Mouse (Mus musculus) heart, embryonic 13.5 days (tissue): Measurements from ENCODE around the gene Mas1. TPM values are rescaled to one million over a fixed set of nuclear protein-coding genes. Genes with fewer than 3 reads are reported as not detected.
"Not testable (repeated sequence)": the region's sequence is repeated elsewhere in the genome, so short reads cannot be mapped to it uniquely, and the experiment has no call there.

Experiments used
- ATAC-seq: fragments of 200-750 bp; cut with Nextera tagmentation; 2 replicates; pipeline ENCODE4 v1.8.0; 2017; ENCODE audit warnings: moderate TSS enrichment; ENCODE audit not compliant: insufficient number of reproducible peaks, low FRiP score, low TSS enrichment; ENCODE audit errors: extremely low read depth
- H3K27ac ChIP-seq: fragments of 300-500 bp; sonication (generic); replicated peaks from 2 replicates; pipeline ENCODE4 v1.5.1; 2015; ENCODE audit warnings: moderate library complexity, mild to moderate bottlenecking, inconsistent platforms
- H3K27me3 ChIP-seq: fragments of 300-500 bp; sonication (generic); replicated peaks from 2 replicates; pipeline ENCODE4 v1.6.1; 2015; ENCODE audit warnings: mild to moderate bottlenecking, inconsistent platforms
- H3K36me3 ChIP-seq: fragments of 300-500 bp; sonication (generic); 2 replicates; pipeline ENCODE4 v1.6.1; 2015; ENCODE audit warnings: mild to moderate bottlenecking, inconsistent platforms
- H3K4me1 ChIP-seq: fragments of 300-500 bp; sonication (generic); 2 replicates; pipeline ENCODE4 v1.6.1; 2015; ENCODE audit warnings: inconsistent platforms
- H3K4me2 ChIP-seq: fragments of 300-500 bp; sonication (generic); 2 replicates; pipeline ENCODE4 v1.6.1; 2015; ENCODE audit warnings: inconsistent platforms, mild to moderate bottlenecking, moderate library complexity
- H3K4me3 ChIP-seq: fragments of 300-500 bp; sonication (generic); 2 replicates; pipeline ENCODE4 v1.5.1; 2015; ENCODE audit warnings: moderate library complexity, mild to moderate bottlenecking, inconsistent platforms
- H3K9ac ChIP-seq: fragments of 300-500 bp; sonication (generic); 2 replicates; pipeline ENCODE4 v1.6.1; 2015; ENCODE audit warnings: inconsistent platforms, mild to moderate bottlenecking, moderate library complexity
- H3K9me3 ChIP-seq: fragments of 300-500 bp; sonication (generic); 2 replicates; pipeline ENCODE4 v1.6.1; 2016; ENCODE audit warnings: inconsistent platforms
- WGBS: fragments of 180-500 bp; shearing (Covaris S2); methylation state at CpG from one replicate; pipeline ENCODE4 v1.1.7; 2015; ENCODE audit warnings: mixed read lengths; 5-methylcytosine and 5-hydroxymethylcytosine counted together
- polyA plus RNA-seq: library from polyadenylated mRNA; unstranded; fragments of >200 nt; fragmentation: Nextera tagmentation; extraction: Ambion mirVana; gene quantifications from 2 replicates; pipeline ENCODE4 v1.2.1, GENCODE M21; 2015

Gene Mas1
- polyA plus RNA-seq, 1 experiment from 2014 or later: 0.25 TPM

- Histone ChIP-seq H3K4me1 (no peaks in the 10 kb centered on the region), H3K4me3 (no peak overlapping the region), H3K9ac (no peak overlapping the region), H3K9me3 (no peaks in the 10 kb centered on the region), H3K27me3 (no peaks in the 10 kb centered on the region), H3K27ac (no peak overlapping the region), H3K36me3 (peaks cover 64% of the 10 kb centered on the region), H3K4me2 (no peak overlapping the region)
- ATAC-seq: no peak
- 94% methylated on average over 6 of the region's 6 CpGs for WGBS
Measured at GRCm38 (mm10) chr17:12902291-12902690, 34.3 kb upstream of the Mas1 start.

DNA sequence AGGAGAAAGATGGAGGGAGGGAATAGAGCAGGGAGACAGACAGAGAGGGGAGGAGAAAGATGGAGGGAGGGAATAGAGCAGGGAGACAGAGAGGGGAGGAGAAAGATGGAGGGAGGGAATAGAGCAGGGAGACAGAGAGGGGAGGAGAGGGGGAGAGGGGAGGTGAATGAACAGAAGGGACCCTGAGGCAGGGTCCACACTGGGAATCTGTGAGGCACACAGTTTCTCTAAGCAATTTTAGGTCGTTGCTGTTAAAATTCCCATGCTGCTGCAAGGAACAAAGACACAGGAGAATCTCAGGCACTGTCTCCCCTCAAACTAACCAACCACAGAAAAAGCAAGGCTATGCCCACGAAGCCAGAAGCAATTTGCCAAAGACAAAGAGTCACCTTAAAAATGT lies 30.7 kb upstream of the Mas1 start:
- H3K9ac ChIP-seq, H3K9me3 ChIP-seq, H3K4me3 ChIP-seq, H3K4me2 ChIP-seq, H3K27me3 ChIP-seq, H3K27ac ChIP-seq, ATAC-seq, H3K4me1 ChIP-seq: not testable (repeated sequence)
- WGBS: 55% methylated on average over 2 of the region's 2 CpGs
- H3K36me3 ChIP-seq: peaks cover 64% of the 10 kb centered on the region

DNA sequence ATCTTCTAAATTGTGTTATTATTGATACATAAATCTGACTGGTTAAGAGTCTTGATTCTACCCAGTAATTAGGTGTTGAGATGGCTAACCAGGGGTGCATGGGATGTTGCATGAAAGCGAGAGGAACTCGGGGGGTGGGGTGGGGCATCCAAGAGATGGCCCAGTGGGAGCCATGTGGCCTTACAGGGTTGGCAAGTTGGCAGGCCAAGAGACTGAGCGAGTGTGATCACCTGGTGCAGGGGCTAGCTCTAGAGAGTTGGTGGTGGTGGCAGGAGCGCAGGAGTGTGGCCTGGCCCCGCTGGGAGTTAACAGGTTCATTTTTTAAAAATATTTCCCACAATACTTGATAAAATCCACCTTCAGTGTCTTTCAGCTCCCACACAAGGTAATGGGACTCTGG lies 29.7 kb upstream of the Mas1 start:
- peaks cover 57% of the 10 kb centered on the region for H3K36me3 ChIP-seq
- no peak overlapping the region for H3K4me2 ChIP-seq
- no peak for ATAC-seq
- no peaks in the 10 kb centered on the region for H3K9me3 ChIP-seq
- no peak overlapping the region for H3K4me3 ChIP-seq
- no peaks in the 10 kb centered on the region for H3K4me1 ChIP-seq
- H3K9ac ChIP-seq: no peak overlapping the region
- 79% methylated on average over 5 of the region's 5 CpGs for WGBS
- H3K27ac ChIP-seq: no peak overlapping the region
- H3K27me3 ChIP-seq: no peaks in the 10 kb centered on the region

DNA sequence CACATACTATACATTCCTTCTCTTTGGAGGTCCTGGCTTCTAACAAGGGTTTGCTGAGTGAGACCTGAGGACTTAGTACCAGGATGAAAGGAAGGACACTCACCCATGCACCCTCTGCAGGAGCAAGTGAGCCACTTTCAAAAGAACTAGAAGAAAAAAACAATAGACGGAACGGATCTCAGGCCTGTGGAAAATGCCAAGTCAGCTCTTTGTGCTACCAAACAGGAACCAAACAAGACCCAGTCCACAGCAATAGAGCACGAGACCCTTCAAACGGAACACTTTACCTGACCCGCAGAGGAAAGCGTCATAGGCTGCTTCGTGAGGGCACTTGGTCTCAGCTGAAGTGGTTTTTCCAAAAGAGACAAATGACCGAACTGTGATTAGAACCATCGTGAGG lies 24.1 kb upstream of the Mas1 start:
- Histone ChIP-seq H3K4me1 (peaks cover 11% of the 10 kb centered on the region), H3K4me3 (no peak overlapping the region), H3K9me3 (no peaks in the 10 kb centered on the region), H3K9ac (no peak overlapping the region), H3K36me3 (peaks cover 40% of the 10 kb centered on the region), H3K27ac (no peak overlapping the region), H3K27me3 (no peaks in the 10 kb centered on the region), H3K4me2 (no peak overlapping the region)
- WGBS: 75% methylated on average over 9 of the region's 9 CpGs
- no peak for ATAC-seq

DNA sequence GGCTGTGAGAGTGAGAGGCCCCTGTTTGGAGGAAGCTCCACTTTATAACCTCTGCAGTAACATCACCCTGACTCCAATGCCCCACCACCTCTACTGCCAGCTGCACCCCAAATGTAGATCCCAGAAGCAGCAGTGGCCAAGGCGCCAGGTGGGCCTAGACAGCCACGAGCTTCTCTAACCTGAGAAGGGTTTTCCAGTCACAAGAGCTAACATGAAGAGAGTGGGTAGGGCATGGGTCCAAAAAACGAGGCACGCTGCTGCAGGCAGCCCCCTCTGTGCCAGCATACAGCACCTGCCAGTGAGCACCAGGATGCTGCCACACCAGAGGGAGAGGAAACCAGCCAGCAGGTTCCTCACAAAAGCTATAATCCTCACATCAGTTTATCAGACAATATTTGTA lies 23.1 kb upstream of the Mas1 start:
- WGBS: 87% methylated on average over 4 of the region's 4 CpGs
- no peak for ATAC-seq

DNA sequence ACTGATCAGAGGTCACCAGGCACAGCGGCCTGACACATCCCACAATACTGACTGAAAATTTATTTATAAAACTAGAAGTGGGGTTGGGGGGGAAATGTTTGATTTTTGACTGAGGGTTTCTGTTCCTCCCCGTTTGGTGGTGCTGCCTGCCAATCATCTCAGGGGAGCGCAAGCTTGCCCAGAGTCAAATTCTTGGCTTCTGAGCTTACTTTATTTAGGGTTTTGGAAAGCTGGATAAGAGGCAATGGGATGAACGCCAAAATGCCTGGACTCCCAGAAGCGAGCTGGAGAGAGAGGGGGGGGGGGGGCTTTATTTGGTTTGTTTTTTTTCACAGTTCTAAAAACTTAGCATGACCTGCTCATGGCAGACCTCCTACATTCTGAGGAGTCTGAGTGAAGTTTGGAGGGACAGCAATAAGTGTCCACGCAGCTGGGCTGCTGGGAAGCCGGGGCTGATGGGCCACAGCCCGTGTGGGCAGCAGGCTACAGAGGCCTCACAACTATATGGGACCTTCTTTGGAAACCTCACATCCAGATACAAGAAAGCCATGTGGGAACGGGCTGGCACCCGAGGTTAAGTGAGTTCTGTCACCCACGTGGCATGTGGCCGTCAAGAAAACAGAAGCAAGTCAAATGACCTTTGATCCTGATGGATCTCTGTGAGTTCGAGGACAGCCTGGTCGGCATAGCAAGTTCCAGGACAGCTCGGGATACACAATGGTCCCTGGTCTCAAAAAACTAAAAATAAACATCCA lies 19.3 kb upstream of the Mas1 start:
- 62% methylated on average over 15 of the region's 15 CpGs for whole genome bisulfite sequencing
- H3K36me3 ChIP-seq: peaks cover 23% of the 10 kb centered on the region
- no peak overlapping the region for H3K4me3 ChIP-seq
- peaks cover 17% of the 10 kb centered on the region for H3K4me1 ChIP-seq
- peak overlapping the region; percentile 36; the same call in 1 of the 2 replicates for H3K27ac ChIP-seq
- no peaks in the 10 kb centered on the region for H3K9me3 ChIP-seq
- ATAC-seq: no peak
- H3K9ac ChIP-seq: no peak overlapping the region
- H3K4me2 ChIP-seq: no peak overlapping the region
- H3K27me3 ChIP-seq: no peaks in the 10 kb centered on the region

More for the DNA sequence above, 23.1 kb upstream of the Mas1 start:
- no peaks in the 10 kb centered on the region for H3K27me3 ChIP-seq
- H3K36me3 ChIP-seq: peaks cover 35% of the 10 kb centered on the region
- peaks cover 17% of the 10 kb centered on the region for H3K4me1 ChIP-seq
- no peak overlapping the region for H3K27ac ChIP-seq
- no peaks in the 10 kb centered on the region for H3K9me3 ChIP-seq
- H3K4me3 ChIP-seq: no peak overlapping the region
- H3K4me2 ChIP-seq: no peak overlapping the region
- no peak overlapping the region for H3K9ac ChIP-seq

GRCm38 (mm10) chr17:12886620-12887019 lies 18.7 kb upstream of the Mas1 start:
- 38% methylated on average over 6 of the region's 6 CpGs for WGBS
- H3K9me3 ChIP-seq: no peaks in the 10 kb centered on the region
- no peak overlapping the region for H3K9ac ChIP-seq
- H3K36me3 ChIP-seq: peaks cover 19% of the 10 kb centered on the region
- ATAC-seq: no peak
- no peak overlapping the region for H3K4me3 ChIP-seq
- H3K4me1 ChIP-seq: peaks cover 17% of the 10 kb centered on the region
- H3K4me2 ChIP-seq: no peak overlapping the region
- H3K27ac ChIP-seq: 0 out of 2 replicates have a peak overlapping the region, but pooled peaks have one; percentile 17
- H3K27me3 ChIP-seq: no peaks in the 10 kb centered on the region

- 63% methylated on average over 1 of the region's 1 CpGs for WGBS
- Histone ChIP-seq H3K36me3 (no peaks in the 10 kb centered on the region), H3K4me1 (peaks cover 4% of the 10 kb centered on the region), H3K9me3 (no peaks in the 10 kb centered on the region), H3K4me2 (no peak overlapping the region), H3K27me3 (no peaks in the 10 kb centered on the region; the same call in 1 of the 2 replicates), H3K27ac (no peak overlapping the region), H3K4me3 (no peak overlapping the region), H3K9ac (no peak overlapping the region)
- ATAC-seq: no peak
Measured at GRCm38 (mm10) chr17:12881216-12881615, 13.3 kb upstream of the Mas1 start.

DNA sequence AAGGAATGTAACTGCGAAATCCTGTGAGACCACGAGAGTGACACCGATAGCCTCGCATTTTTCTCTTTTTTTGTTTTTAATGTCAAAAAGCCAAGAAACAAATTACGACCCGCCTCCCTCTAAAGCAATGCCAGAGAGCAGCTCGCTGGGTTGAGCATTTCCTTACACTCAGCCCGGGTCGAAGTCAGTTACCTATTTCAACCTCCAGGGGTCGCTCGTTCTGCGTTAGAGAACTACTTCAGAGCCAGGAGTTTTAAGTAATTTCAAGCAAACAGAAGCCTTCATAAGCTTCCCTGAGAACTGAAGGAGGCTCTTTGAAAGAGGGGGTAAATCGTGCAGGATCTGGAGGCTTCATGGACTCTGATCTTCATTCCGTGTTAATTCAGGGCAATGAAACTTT lies 12.2 kb upstream of the Mas1 start:
- peak overlapping the region; percentile 68 for H3K4me2 ChIP-seq
- peak overlapping the region; percentile 55 for H3K9ac ChIP-seq
- H3K36me3 ChIP-seq: no peaks in the 10 kb centered on the region
- WGBS: 2% methylated on average over 14 of the region's 14 CpGs
- H3K9me3 ChIP-seq: no peaks in the 10 kb centered on the region
- ATAC-seq: no peak
- H3K27ac ChIP-seq: no peak overlapping the region
- peak overlapping the region; percentile 36 for H3K4me3 ChIP-seq
- H3K4me1 ChIP-seq: peaks cover 4% of the 10 kb centered on the region
- H3K27me3 ChIP-seq: no peaks in the 10 kb centered on the region; the same call in 1 of the 2 replicates

DNA sequence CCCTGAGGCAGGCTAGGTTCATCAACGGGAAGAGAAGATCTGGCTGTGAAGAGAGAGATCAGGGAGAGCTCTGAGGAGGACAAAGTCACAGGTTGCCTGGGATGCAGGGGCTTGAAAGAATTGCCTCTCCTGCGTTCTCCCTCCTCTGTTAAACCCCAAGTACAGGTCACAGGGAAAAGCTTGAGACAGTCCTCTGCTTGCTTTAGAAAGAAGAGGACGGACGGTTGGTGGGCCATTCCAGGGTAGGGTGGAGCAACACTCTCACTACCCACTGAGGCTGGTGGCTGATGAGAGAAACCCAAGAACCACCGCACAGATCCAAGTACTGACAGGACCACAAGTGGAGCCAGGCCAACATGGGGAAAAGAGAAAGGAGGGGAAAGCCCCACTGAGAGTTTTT lies 7.8 kb upstream of the Mas1 start, which contains the start of gene Mrgprh:
TSS of gene Mrgprh (plus strand) at position 301 of the 400 bp plus-strand sequence.
- Histone ChIP-seq H3K27ac (no peak within 1 kb of the TSS), H3K4me1 (peaks cover 14% of the 10 kb centered on the region), H3K27me3 (peaks cover 23% of the 10 kb centered on the region), H3K4me3 (no peak within 1 kb of the TSS), H3K36me3 (no peaks in the 10 kb centered on the region), H3K9ac (no peak within 1 kb of the TSS), H3K9me3 (no peaks in the 10 kb centered on the region), H3K4me2 (no peak within 1 kb of the TSS)
- 72% methylated on average over 5 of the region's 5 CpGs for WGBS
- no peak for ATAC-seq

- Histone ChIP-seq H3K4me3 (no peak overlapping the region), H3K9ac (no peak overlapping the region), H3K27me3 (peaks cover 23% of the 10 kb centered on the region), H3K4me2 (no peak overlapping the region), H3K4me1 (peaks cover 23% of the 10 kb centered on the region), H3K9me3 (no peaks in the 10 kb centered on the region), H3K27ac (no peak overlapping the region), H3K36me3 (no peaks in the 10 kb centered on the region)
- WGBS: 65% methylated on average over 16 of the region's 16 CpGs
- no peak for ATAC-seq
Measured at GRCm38 (mm10) chr17:12872275-12873028, 4.5 kb upstream of the Mas1 start.
